Mouse (Mus musculus) brain, embryonic 14.5 days (tissue): ENCODE data around the gene Ube2e1.

Experiments used
- CTCF ChIP-seq: fragments of 200-500 bp; IDR thresholded peaks from 2 replicates; pipeline ENCODE4 v1.5.1; 2012; ENCODE audit warnings: inconsistent platforms, mild to moderate bottlenecking, moderate library complexity, borderline replicate concordance; ENCODE audit not compliant: insufficient read depth, insufficient read length; ENCODE audit errors: extremely low read depth
- POLR2A ChIP-seq: fragments of 200-500 bp; IDR thresholded peaks from 2 replicates; pipeline ENCODE4 v1.6.1; 2012; ENCODE audit warnings: mild to moderate bottlenecking, inconsistent platforms, borderline replicate concordance; ENCODE audit not compliant: poor library complexity, insufficient read depth, insufficient read length, severe bottlenecking; ENCODE audit errors: extremely low read depth

- TF ChIP-seq CTCF, result no peak
- TF ChIP-seq POLR2A, result no peak
Measured at GRCm38 (mm10) chr14:18350680-18351079, 19.0 kb upstream of the Ube2e1 start.
